In the genomic region with DNA sequence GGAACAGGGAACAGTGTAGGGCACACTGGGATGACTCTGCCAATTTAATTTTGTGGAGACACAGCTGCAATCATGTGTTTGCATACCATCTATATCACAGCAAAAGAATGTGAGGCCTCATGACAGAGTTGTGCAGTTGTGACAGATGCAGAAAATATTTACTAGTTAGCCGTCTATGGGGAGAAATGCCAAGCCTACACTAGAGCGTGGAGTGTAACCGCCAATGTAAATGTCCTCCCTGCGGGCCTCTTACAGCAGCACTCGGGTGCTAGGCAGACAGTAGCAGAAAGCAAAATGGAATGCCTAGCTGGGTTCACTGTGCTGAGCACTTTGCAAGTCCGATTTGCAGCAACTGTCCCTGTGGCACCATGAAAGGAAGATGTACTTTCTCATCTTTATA, we compare ENCODE assay signal across 24 mouse cellular contexts.
"Had no signal": no experiment of that assay in that cellular context is flagged by ENCODE, and none has a peak within 500 bp of the region (broad histone marks: within the 10 kb centered on the region; RNA-seq: fewer than 3 reads in every experiment).

No protein-coding gene starts in this region.

- DNase-seq: gastrocnemius, adult 2 months; gastrocnemius, postnatal 10 days; gastrocnemius, postnatal 25 days; heart, adult 18-20 months; heart, postnatal 4 days; kidney, adult 18-20 months; kidney, adult 8-10 months; kidney, postnatal 10 days; kidney, postnatal 25 days; kidney, postnatal 4 days; liver had no signal

- H3K27me3 ChIP-seq: heart, embryonic 13.5 days; heart, embryonic 15.5 days; hindbrain, embryonic 12.5 days; hindbrain, embryonic 15.5 days; intestine, embryonic 15.5 days; limb, embryonic 12.5 days had no signal

- H3K27ac ChIP-seq: gastrocnemius, adult 2 months; heart, embryonic 13.5 days; heart, embryonic 15.5 days; hindbrain, embryonic 10.5 days; hindbrain, embryonic 12.5 days; hindbrain, embryonic 15.5 days; intestine, embryonic 15.5 days; left cerebral cortex, adult 2 months; limb, embryonic 10.5 days; limb, embryonic 12.5 days had no signal

- H3K9ac ChIP-seq: heart, embryonic 13.5 days; heart, embryonic 15.5 days; hindbrain, embryonic 12.5 days; hindbrain, embryonic 15.5 days; intestine, embryonic 15.5 days; limb, embryonic 12.5 days had no signal

- H3K4me2 ChIP-seq: heart, embryonic 11.5 days; heart, embryonic 13.5 days; heart, embryonic 15.5 days; hindbrain, embryonic 12.5 days; hindbrain, embryonic 15.5 days; intestine, embryonic 15.5 days; limb, embryonic 12.5 days; liver, embryonic 11.5 days had no signal

- H3K4me3 ChIP-seq: gastrocnemius, adult 2 months; heart, embryonic 13.5 days; heart, embryonic 15.5 days; hindbrain, embryonic 10.5 days; hindbrain, embryonic 12.5 days; hindbrain, embryonic 15.5 days; intestine, embryonic 15.5 days; left cerebral cortex, adult 2 months; limb, embryonic 10.5 days; limb, embryonic 12.5 days had no signal

- ATAC-seq: inflammation-experienced regulatory T-cells, adult 6 months; intestine, embryonic 15.5 days; intestine, postnatal 0 days had no signal

- H3K4me1 ChIP-seq: heart, embryonic 15.5 days; hindbrain, embryonic 15.5 days; intestine, embryonic 15.5 days had no signal

- H3K9me3 ChIP-seq: heart, embryonic 15.5 days; hindbrain, embryonic 15.5 days; intestine, embryonic 15.5 days; limb, embryonic 10.5 days; limb, embryonic 12.5 days had no signal

- H3K36me3 ChIP-seq: heart, embryonic 15.5 days; hindbrain, embryonic 15.5 days; intestine, embryonic 15.5 days had no signal
